Mouse (Mus musculus) cerebellum, adult 9-10 months (tissue): ENCODE measurements around the gene She.
"Not testable (repeated sequence)": the region's sequence is repeated elsewhere in the genome, so short reads cannot be mapped to it uniquely, and the experiment has no call there.

Experiments used
- DNase-seq: peaks from one replicate; pipeline ENCODE4 v3.0.0; 2022

She gene

GRCm38 (mm10) chr3:89818605-89819004 is 12.6 kb upstream of the She start:
- DNase-seq, result no peak

GRCm38 (mm10) chr3:89819897-89820296 is 11.3 kb upstream of the She start:
- DNase-seq, result no peak

GRCm38 (mm10) chr3:89820311-89821095 is 10.7 kb upstream of the She start:
- no peak for DNase-seq

DNA sequence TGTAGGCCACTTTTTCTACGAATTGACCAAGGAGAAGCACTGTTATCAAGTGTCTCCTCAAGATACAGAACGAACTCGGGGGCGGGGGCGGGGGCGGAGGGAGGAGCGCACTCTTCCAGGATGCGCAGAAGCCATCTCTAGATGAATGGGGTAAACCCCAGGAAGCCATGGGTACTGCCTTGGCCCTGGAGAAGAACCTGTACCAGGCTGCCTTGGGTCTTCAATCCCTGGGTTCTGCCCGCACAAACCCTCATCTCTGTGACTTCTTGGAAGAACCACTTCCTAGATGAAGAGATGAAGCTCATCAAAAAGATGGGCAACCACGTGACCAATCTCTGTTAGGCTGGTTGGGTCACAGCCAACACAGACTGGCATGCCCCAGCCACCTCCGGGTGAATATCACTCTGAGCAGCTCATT is 10.1 kb upstream of the She start:
- no peak for DNase-seq

- no peak for DNase-seq
Measured at GRCm38 (mm10) chr3:89821548-89822480, 9.4 kb upstream of the She start.

DNA sequence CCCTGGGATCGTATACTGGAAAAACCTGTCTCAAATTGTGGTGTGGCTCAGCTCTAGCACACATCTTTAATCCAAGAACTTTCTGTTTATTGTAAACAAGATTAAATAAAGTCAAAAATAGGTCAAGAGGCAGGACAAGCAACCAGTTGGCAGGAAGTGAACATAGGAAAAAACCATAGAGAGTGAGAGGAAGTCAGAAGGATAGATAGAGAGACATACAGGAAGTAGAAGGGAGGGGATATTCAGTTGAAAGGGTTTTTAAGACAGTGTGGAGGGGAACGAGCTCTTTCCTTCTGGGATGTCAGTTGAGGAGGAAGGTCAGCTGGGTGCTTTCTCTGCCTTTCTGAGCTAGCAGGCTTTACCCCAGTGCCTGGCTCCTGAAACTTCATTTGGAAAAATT is 7.6 kb upstream of the She start:
- DNase-seq, result no peak

GRCm38 (mm10) chr3:89826295-89826694 is 4.9 kb upstream of the She start:
- no peak for DNase-seq

DNA sequence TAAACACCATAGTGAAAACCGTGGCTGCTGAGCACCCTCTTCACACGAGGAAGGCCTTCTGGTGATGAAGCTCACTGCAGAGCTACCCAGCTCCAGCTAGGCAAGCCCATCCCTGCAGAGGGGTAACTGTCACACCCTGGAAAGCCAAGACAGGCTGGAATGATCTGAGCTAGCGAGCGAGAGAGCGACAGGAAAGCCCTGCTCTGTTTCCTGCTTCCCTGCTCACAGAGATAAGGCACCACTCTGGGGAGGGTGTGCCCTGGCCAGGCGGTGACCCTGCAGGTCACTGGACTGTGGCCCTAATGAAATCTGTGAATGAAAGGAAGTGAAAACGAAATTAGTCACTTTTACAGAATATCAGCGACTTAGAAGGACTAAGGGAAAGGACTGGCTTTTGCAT is 4.2 kb downstream of the She start:
- DNase-seq, result no peak

DNA sequence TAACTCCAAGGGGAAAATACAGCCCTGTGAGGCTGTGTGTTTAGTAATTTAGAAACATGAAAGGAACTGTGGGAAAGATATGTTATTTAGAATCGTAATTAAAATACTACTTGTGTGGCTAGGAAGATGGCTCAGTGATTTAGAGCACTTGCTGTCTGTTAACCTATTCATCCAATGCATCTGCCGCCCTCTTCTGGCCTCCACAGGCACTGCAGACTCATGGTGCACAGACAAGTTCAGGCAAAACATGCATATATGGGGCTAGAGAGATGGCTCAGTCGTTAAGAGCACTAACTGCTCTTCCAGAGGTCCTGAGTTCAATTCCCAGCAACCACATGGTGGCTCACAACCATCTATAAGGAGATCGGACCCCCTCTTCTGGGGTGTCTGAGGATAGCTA is 11.1 kb downstream of the She start:
- DNase-seq, result no peak

- no peak for DNase-seq
Measured at GRCm38 (mm10) chr3:89843148-89843547, 12.0 kb downstream of the She start.

DNA sequence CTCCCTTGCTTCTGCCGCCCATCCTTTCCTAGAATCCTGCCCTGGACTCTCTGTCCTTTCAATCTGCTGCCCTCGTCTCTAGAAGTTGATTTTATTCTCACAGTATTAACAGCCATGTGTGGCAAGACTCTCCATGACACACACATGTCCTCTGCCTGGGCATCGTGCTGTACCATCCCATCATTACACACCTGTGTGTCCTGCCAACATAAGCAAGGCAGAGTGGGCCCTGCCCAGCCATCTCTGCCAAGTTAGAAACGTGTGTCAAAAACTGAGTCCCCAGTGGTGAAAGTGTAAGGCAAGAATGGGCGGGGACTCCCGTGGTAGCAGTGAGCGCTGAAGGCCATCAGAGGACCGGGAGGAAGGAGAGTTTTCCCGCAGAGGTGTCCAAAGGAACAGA is 14.6 kb downstream of the She start:
- no peak for DNase-seq

DNA sequence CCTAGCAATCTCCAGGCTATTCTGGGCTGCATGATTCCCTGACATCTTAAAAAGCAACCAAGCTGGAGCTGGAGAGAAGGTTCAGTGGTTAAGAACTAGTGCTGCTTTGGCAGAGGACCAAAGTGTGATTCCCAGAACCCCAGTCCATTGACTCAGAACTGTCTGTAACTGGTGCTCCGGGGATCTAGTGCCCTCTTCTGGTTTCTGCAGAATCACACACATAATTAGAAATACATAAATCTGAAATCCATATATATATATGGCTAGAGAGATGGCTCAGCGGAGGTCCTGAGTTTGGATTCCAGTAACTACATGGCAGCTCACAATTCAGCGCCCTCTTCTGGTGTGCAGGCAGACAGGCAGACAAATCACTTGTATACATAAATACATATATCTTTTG is 16.0 kb downstream of the She start:
- DNase-seq, result no peak

DNA sequence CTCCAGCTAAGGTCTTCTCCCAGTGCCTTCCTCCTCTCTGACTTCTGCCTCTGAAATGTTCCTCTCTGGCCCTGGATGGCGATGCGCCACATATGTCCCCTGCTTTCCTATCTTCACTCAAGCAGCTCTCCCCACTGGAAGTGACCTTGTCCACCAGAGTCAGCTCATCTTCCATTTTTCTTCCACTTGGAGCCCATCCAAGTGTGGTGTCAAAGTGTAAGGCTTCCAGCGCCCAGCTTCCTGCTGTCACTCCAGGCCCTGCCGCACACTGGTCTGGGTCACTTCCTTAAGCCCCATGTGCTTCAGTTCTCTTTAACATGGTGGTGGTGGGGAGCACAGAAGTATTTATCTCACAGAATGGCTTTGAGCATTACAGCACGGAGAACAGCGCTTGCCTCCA is 16.4 kb downstream of the She start:
- no peak for DNase-seq

GRCm38 (mm10) chr3:89848083-89848482 is 16.9 kb downstream of the She start:
- DNase-seq, result no peak

DNA sequence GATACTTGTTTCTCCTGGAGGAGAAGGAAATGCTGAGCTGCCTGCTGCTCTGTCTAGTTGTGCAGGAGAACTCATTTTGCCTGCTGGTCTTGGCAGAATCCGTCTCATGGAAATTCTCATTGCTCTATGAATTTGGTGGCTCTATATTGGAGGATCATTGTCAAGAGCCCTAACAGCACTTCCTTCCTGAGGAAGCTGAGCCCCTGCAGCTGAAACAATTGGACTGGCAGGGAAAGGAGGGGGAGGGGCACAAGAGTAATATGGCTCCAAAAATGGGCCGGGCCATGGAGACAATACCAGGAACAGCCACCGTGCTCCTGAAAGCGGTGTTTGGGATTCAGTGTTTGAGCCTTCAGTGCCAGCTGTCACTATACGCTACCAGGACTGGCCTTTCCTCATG is 22.6 kb downstream of the She start:
- no peak for DNase-seq

- DNase-seq, result no peak
Measured at GRCm38 (mm10) chr3:89857353-89857752, 26.2 kb downstream of the She start.

DNA sequence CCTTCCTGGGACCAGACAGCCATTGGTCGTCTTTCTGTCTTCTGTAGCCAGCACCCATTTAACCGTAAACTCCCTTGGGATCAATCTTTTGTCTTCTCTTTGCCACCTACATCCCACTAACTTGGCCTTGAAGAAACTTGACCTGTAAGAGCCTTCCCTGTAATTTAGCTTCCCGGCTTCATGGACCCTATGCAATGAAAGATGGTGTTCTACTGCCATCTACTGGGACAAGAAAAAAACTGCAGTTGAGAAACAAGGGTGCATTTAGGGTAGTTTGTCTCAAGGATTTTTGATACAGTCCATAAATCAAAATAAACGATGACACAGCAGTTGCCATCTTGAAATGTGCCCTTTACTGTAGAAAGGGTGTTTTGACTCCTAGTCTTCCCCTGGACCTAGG is 27.0 kb downstream of the She start:
- peak; percentile 49 for DNase-seq

DNA sequence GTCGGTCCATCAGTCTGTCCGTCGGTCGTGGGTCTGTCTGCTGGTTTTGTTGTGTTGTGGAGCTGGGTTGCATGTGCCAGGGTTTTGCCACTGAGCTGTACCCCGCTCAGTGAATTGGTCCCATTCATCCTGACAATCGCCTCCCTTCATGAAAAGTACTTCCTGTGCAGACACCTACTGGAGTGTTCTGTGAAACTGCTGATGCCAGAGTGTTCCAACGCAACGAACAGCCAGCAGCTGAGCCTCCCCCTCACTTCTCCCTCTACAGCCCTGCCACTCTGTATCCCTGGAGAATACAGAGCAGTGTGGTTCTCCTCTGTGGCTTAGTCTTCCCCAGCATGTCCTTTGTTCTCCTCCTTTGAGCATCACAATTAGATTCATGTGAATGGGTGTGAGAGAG is 27.7 kb downstream of the She start:
- DNase-seq, result no peak

DNA sequence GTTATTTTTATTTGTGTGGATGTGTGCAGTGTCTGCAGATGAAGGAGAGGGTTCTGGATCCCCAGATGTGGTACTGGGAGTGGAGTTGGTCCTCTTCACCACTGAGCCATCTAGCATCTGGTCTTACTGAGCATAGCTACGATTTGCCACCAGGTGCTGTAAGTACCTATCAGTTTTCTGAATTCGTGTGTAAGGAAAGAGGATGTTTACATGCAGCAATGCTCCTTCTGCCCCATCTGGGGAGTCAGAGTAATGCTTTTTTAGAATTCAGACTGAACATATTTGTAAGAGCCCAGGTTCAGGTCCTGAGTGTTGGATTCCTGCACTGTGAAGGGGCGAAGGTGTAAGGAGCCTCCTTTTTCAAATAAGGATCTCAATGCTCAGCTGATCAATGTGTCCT is 28.8 kb downstream of the She start:
- DNase-seq, result no peak

DNA sequence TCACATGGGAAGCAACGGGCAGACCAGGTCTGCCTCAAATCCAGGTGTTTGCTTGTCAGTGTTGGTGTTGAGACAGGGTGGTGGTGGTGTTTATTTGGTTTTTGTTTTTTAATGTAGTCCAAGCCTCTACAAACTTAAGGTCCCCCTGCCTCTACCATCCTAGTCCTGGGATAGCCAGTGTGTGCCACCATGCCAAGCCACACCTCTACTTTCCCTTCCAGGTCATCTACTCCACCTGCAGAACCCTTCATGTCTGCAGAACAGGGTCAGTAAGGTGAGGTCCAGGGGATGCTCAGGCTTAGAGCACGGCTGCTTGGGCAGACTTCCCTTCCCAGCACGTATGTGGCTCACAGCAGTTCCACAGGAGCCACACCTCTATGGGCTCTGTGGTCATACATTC is 29.2 kb downstream of the She start:
- no peak for DNase-seq

DNA sequence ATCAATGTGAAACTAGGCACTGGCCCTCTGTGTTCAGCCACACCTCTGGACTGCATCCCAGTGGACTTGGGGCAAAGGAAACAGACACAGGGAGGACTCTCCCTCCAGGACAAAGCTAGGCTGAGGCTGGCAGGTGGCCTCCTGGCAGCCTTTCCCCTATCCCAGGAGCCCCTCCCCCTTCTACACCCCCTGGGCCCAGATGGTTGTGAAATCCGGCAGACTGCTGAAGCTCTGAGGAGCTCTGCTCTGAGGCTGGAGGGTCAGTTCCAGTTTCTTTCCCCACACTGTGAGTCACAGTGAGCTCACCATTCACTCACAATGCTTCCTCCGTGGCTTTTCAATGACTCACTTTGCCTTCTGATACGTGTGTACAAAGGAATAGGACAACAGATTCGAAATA is 29.9 kb downstream of the She start:
- DNase-seq, result no peak

DNA sequence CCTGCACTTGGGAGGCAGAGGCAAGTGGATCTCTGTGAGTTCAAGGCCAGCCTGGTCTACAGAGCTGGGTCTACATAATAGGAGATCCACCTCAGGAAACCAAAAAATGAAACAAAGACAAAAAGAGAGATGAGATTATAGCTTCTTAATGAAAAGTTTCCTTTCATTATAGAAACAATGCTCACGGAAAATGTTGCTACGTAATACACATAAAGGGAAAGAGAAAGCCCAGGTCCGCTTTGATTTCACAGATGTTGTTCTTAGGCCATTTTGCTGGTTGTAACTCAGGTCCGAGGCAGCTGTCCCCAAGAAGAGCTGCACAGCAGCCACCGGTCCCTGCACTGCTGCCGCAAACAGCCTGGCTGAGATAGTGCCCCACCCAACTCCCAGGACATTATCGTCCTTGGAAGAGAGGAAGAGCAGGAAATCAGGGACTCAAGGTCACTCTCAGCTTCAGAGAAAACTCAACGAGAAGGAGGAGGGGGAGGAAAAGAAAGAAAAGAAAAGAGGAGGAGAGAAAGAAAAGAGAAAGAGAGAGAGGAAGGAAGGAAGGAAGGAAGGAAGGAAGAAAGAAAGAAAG is 31.1 kb downstream of the She start:
- no peak for DNase-seq

DNA sequence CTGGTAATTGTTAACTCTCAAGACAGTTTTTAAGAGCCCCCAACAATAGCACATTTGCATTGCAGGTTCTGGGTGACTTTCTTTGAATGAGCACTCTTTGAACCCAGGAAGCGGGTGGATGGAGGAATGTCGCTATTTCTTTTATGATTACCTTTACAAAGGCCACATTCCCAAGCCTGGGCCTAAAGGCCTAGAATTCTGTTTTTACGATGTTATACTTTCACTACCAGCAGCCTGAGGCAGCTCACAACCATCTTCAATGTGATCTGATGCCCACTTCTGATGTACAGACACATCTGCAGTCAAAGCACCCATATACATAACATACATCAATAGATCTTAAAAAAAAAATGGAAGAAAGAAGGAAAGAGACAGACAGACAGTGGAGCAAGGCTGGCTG is 32.1 kb downstream of the She start:
- DNase-seq, result not testable (repeated sequence)
